Mouse (Mus musculus) stomach, postnatal 0 days (tissue): Measurements from ENCODE around the gene Slc35b1.

Source experiments
- CTCF ChIP-seq: IDR thresholded peaks from 2 replicates; pipeline ENCODE4 v1.5.1; 2016; ENCODE audit warnings: antibody characterized with exemption, low read depth, mild to moderate bottlenecking, moderate library complexity
- EP300 ChIP-seq: optimal IDR thresholded peaks from 2 replicates; pipeline ENCODE3; 2016; ENCODE audit warnings: antibody characterized with exemption

DNA sequence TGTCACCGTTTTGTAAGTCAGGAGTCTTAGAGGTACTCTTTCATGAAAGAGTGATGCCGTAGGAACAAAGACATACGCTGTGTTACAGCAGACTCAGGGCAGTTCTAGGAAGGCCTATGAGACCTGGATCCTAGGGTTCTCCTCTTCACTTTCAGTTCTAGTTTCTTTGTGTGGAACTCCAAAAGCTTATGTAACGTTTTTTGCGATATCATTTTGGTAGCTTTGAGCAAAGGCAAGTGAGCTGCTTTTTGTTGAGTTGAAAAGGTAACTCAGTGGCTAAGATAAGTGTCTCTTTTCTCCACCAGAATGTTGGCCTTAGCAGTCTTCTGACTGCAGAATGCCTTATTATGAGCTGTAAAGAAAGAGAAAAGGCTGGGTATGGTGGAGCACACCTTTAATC, 32.8 kb downstream of the Slc35b1 start:
- TF ChIP-seq CTCF (no peak), EP300 (no peak)
